Mouse (Mus musculus): Measurements from ENCODE around the gene Slx1b. TPM values are rescaled to one million over a fixed set of nuclear protein-coding genes. Genes with fewer than 3 reads are reported as not detected.
"Not testable (repeated sequence)": the region's sequence is repeated elsewhere in the genome, so short reads cannot be mapped to it uniquely, and the experiment has no call there.

Gene Slx1b
- total RNA-seq, 2 experiments from 2014 or later: 9.9 to 11.1 TPM

- DNase-seq (ENCODE audit: low spot score in 2 of 2): no peak
These were observed 16.8 kb downstream of the Slx1b start for GRCm38 (mm10) chr7:126678545-126679341.

GRCm38 (mm10) chr7:126676631-126677220, 18.9 kb downstream of the Slx1b start:
- DNase-seq (ENCODE audit: low spot score in 2 of 2): no peak

DNA sequence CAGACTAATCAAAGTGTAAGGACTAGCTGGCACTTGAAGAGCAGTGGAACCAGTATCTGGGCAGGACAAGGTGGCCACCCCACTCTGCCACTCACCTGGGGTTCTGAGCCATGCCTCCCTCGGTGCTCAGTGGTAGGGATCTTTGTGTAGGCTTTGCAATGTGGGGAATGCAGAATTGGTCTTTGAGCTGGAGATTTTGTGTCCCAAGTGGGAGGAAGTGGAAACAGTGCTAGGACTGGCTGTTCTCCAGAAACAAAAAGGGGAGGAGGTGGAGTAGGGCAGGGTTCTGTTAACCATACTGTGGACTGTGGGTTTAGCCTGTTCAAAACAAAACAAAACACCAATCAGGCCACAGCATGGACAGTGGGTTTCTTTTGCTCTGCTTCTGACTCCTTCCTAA, 19.4 kb downstream of the Slx1b start, which contains the start of gene Sult1a1:
Sult1a1 (minus strand) TSS at position 226 of the 400 bp plus-strand sequence.
- no peak for DNase-seq (ENCODE audit: low spot score in 2 of 2)

DNA sequence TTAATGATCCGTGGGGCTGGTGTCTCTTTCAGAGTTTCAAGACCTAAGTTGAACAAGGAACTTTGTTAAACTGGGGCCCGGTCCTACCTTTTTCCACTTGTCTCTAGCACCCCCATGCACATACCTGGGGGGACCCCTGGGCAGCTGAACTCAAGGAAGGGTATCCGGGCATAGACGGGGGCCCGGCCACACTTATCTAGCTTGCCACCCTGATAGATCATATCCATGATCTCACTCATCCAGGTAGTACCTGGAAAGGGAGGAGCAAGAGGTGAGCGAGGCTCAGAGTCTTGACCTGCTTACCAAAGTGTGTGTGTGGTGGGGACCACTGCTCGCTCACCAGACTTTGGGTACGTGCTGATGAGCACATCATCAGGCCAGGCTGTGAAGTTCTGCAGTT, 20.5 kb downstream of the Slx1b start:
- no peak for DNase-seq (ENCODE audit: low spot score in 2 of 2)

DNA sequence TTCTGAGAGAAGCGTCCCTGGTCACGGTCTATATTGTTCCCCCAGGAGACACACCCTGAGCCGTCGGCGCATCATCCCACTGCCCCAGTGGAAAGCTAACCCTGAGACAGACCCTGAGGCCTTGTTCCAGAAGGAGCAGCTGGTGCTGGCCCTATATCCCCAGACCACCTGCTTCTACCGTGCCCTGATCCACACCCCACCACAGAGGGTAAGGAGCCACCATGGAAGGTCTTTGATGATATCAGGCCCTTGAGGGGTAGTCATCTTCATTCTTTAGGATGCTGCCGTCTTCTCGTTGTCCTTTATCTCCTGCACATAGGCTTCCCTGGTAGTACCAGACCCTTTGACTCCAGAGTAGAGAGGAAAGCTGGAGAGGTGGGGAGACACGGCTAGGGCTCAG, 23.5 kb downstream of the Slx1b start:
- no peak for DNase-seq (ENCODE audit: low spot score in 2 of 2)

DNA sequence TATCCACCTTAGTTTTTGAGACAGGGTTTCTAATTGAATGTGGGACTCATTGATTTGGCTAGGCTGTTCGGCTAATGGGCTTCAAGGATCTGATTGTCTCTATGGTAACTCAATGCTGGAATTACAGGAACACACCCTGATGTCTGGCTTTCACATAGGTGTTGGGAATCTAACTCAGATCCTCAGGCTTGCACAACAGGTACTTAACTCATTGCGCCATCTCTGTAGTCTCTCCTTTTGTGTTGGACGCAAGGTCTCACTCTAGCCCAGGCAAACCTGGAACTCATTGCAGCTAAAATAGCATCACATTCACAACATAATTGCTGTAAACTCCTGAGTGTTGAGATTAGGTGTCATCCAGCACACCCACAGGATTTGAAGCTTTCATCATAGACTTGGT, 25.4 kb downstream of the Slx1b start:
- DNase-seq (ENCODE audit: low spot score in 2 of 2): no peak

GRCm38 (mm10) chr7:126668452-126668851, 27.1 kb downstream of the Slx1b start:
- no peak for DNase-seq (ENCODE audit: low spot score in 2 of 2)

GRCm38 (mm10) chr7:126667495-126668090, 28.0 kb downstream of the Slx1b start:
- no peak for DNase-seq (ENCODE audit: low spot score in 2 of 2)

DNA sequence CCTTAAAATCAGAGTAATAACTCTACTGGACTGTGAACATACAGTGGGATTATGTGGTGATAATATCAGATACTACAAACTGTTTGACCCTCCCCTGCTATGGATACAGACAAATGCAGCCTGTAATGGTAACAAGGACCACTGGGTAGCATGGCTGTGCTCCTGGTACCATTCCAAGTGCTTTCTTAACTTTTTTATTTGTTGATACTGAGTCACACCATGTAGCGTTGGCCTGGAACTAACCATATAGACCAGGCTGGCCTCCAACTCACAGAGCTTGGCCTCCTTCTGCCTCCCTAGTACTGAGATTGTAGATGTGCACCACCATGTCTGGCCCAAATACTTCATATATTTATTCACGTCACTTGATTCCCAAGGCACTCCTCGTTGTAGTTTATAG, 30.3 kb downstream of the Slx1b start:
- no peak for DNase-seq (ENCODE audit: low spot score in 2 of 2)

GRCm38 (mm10) chr7:126663646-126664045, 31.9 kb downstream of the Slx1b start:
- DNase-seq (ENCODE audit: low spot score in 2 of 2): no peak

- DNase-seq (ENCODE audit: low spot score in 2 of 2): no peak
These were observed 35.8 kb downstream of the Slx1b start for GRCm38 (mm10) chr7:126659771-126660170.

DNA sequence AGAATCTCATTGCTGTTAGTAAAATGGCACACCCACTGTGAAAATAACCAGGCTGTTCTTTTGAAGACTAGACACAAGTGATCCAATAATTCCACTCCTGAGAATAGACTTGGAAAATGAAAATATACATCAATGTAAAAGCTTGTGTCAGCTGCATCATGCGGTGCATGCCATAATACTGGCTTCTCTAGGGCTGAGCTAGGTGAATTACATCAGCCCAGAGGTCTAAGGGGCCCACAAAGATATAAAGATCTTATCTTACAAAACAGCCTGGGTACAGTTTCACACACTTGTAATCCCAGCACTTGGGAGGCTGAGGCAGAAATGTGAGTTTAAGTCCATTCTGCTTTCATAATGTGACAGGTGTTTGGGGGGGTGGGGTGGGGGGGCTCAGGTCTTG, 38.1 kb downstream of the Slx1b start:
- DNase-seq (ENCODE audit: low spot score in 2 of 2): no peak

DNA sequence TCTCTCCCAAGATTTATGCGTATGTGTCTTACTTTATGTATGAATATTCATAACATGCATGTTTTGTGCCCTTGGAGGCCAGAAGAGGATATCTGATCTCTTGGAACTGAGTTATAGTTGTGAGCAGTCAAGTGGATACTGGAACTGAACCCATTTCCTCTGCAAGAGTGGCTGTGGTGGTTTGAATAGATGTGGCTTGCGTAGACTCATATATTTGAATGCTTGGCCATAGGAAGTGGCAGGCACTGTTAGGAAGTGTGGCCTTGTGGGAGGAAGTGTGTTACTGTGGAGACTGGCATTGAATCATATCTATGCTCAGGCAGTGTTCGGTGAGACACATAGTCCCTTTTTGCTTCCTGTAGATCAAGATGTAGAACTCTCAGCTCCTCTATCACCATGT, 39.9 kb downstream of the Slx1b start:
- DNase-seq (ENCODE audit: low spot score in 2 of 2): no peak

- no peak for DNase-seq (ENCODE audit: low spot score in 2 of 2)
These were observed 41.6 kb downstream of the Slx1b start for GRCm38 (mm10) chr7:126653991-126654390.

DNA sequence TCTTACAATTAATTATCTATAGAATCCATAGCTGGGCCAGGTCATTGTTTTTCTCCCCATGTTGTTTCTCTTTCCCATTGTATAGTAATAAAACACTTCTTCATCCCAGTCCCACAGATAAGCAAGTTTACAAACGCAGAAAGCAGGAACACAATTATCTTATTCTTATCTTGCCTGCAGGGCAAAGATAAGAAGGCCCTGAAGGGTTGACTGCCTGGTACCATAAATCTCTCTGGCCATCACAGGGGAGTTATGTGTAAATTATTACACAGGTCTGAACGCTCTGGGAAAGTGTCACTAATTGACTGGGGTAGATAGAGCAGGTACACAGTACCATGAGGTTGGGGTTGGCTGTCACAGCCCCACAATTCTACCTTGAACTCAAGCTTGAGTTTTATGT, 44.7 kb downstream of the Slx1b start:
- DNase-seq (ENCODE audit: low spot score in 2 of 2): no peak

GRCm38 (mm10) chr7:126649231-126650051, 46.1 kb downstream of the Slx1b start, which contains the start of gene Sgf29:
Sgf29 (plus strand) TSS chr7:126649309.
- peak; percentile 96 for DNase-seq (ENCODE audit: low spot score in 2 of 2)

- no peak for DNase-seq (ENCODE audit: low spot score in 2 of 2)
These were observed 47.1 kb downstream of the Slx1b start for GRCm38 (mm10) chr7:126648486-126648885.

DNA sequence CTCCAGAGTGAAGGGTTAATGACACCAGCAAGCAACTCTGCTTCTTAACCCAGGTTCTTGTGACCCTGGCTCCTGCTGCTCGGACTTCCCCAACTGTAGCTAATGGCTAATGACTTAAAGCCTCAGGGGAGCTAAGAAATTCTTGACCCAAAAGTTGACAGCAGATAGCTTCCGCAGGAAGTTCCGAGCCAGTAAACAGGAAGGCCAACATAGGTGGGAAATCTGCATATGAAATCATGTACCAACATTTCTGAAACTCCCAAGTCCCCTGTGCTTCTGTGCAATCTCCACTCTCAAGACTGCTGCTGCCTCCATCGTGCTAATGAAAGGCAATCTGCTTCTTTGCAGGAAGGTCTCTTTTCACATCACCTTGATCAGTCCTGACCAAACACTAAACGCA, 49.9 kb downstream of the Slx1b start:
- DNase-seq (ENCODE audit: low spot score in 2 of 2): no peak

DNA sequence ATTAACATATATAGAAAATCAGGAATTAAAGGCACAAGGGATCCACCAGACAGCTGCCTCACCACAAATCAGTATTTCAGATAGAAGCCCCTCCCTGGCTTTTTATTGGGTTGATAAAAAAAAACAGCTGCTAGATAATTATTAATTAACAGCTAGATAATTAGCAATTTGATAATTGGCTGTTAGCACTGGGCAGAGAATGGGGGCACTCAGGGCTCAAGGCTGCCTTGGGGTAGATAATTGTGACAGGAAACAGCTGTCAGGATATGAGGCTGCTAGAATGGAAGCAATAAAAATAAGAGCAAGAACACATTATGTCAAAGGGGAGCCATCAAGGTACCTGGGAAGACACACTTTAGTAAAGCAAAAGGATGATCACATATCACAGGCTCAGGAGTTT, 50.7 kb downstream of the Slx1b start:
- DNase-seq (ENCODE audit: low spot score in 2 of 2): no peak

DNA sequence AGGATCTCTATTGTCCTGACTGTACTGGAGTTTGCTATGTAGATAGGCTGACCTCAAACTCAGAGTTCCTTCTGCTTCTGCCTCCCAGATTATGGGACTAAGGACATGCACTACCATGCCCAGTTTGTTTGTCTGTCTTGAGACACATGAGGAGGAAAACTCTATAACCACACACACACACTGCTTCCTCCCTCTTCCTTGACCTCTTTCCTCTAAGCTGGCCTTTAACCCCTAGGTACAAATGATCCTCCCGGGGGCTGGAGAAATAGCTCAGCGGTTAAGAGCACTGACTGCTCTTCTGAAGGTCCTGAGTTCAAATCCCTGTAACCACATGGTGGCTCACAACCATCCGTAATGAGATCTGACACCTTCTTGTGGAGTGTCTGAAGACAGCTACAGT, 51.2 kb downstream of the Slx1b start:
- DNase-seq (ENCODE audit: low spot score in 2 of 2): no peak

GRCm38 (mm10) chr7:126643244-126643617, 52.4 kb downstream of the Slx1b start:
- not testable (repeated sequence) for DNase-seq (ENCODE audit: low spot score in 2 of 2)

All from adrenal gland, adult 18-20 months (tissue).